Mouse (Mus musculus) cerebellum, postnatal 10 days (tissue): ENCODE data around the gene G6pc.
"Not testable (repeated sequence)": the region's sequence is repeated elsewhere in the genome, so short reads cannot be mapped to it uniquely, and the experiment has no call there.

Source experiments
- DNase-seq, 2 experiments: peaks; one replicate each; pipeline ENCODE4 v3.0.0; 2021; ENCODE audit warnings: mixed read lengths in 2 of 2

G6pc gene

DNA sequence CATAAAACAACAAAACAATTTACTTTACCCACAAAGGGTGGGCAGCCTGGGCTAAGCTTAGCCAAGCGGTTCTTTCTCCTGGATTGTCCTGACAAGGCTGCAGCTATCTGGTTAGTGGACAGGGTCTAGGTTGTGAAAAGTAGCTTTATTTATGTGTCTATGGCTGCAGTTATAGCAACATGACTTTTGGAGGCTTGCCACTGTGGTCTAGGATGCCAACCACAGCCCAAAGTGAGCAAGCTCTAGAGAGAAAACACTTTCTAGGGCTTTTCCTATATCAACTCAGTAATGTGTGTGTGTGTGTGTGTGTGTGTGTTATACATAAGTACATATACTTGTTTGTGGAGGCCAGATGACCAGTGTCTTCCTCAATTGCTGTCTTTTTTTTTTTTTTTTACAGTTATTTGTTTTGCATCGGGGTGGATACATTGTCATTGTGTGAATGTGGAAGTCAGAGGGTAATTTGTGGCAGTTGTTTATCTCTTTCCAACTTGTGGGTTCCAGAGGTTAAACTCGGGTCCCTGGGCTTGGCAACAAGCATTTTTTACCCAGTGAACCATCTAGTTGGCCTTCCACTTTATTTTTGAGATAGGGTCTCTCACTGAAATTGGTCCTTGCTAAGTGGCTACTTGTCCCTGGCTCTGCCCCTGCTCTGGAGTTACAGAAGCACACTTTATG is 9.7 kb upstream of the G6pc start:
- no peak for DNase-seq

DNA sequence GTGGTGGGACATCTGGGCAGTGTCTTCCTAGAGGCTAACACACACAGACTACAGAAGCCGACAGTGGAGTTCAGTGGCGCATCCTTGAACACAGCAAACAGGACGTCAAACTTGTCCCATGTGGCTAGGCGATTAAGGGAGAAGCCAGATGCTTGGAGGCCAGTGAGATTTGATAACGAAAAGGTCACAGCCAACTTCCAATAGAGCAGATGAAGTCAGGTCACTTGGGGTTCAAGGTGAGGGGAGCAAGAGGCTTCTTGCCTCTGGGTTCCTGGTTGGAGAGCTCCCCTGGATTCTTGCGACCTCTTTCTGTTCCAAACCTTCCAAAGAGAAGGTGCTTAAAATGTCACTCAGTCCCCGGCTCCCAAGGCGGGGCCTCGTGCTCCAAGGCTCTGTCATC is 7.6 kb upstream of the G6pc start:
- DNase-seq: no peak

DNA sequence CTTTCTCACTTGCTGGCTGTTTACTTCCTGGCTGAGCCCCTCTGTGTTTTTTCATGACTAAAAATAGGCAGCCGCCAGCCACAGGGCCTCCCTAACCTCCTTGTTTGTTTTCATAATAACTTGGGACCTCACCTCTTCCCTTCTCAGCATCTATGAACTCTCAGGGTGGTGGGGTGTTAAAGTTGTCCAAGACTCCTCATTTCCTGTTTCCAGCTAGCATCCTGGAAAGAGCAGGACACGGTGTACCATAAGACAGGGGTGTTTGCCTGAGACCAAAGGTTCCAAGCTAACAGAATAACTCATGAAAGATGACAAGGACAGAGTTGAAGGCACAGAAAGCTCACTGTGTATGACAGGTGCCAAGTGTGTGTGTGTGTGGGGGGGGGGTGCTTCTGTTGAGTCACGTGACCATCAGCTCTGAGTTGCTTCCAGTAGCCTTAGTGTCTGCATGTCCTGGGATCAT is 6.7 kb upstream of the G6pc start:
- DNase-seq: no peak

DNA sequence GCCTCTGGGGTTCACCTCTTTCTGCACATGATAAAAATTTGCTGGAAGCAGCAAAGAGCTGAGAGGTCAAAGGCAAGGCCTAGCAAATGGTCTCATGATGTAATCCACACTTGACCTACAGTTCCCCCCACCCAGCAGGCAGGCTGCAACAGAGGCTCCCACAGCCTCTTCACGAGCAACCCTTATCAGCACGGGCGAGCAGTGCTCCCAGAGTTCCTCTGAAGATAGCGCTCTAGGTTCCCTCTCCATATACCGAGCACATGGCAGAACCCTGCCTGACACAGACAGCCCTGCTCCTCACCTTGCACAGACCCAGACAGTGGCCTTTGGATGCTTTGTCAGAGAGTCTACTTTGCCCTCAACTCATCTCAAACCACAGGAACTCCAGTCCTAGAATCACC is 2.8 kb upstream of the G6pc start:
- DNase-seq: no peak

DNA sequence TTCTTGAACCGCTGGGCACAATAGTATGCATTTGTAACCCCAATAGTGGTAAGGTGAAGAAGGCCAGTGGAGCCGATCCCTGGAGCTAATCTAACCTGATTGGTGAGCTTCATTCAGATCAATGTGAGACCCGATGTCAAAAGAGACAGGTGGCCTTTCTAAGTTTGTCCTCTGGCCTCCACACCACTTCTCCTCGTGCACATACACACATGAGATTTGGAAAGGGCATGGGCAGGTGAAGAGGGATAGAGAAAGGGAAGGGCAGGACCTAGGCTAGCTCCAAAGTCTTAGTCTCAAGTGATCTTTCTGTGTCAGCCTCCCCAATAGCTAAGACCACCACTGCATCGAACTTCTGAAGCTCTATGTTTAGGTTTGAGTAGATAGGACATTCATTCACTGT is 2.8 kb downstream of the G6pc start:
- DNase-seq: no peak

DNA sequence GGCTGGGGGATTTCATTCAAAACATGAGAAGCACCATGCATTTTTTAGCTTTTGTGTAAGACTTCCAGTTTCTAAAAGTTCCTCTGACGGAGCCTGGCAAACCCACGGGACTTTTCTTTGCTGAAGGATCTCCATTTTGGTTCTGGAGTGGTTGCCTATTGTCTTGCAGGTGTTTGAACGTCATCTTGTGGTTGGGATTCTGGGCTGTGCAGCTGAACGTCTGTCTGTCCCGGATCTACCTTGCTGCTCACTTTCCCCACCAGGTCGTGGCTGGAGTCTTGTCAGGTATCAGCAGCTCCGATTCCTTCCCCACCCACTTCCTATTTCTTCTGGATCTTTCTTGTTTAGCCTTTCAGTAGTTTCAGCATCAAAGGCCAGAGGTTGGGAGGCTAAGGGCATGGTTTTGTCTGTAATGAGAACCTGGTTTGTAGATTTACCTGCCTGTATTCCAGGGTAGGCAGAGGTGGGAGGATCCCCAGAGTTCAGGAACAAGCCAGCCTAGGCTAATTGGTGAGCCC is 7.1 kb downstream of the G6pc start:
- DNase-seq: no peak

DNA sequence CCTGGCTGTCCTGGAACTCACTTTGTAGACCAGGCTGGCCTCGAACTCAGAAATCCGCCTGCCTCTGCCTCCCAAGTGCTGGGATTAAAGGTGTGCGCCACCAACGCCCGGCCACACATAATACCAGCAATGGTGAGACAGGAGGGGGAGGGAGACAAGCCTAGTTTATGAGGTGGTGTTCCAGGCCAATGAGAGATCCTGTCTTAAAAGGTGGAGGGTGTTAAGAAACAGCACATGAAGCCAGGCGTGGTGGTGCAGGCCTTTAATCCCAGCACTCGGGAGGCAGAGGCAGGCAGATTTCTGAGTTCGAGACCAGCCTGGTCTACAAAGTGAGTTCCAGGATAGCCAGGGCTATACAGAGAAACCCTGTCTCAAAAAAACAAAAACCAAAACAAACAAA is 10.8 kb downstream of the G6pc start:
- not testable (repeated sequence) for DNase-seq

DNA sequence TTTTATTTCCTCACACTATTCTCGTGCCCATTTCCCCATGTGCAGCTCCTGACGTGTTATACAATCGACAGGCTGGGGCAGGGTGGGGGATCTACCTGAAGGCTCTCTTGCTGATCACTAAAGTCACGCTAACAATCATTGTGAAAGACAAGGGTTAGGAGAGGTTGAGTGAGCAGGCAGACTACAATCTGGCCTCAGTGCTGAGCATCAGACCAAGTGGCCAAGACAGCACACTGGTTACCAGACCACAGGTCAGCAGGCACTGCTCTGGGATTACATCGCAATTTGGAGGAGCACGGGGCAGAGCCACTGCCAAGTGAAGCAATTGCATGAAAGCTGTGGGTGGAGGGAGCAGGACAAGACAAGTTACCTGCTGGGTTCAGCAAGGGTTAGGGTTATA is 11.6 kb downstream of the G6pc start:
- no peak for DNase-seq

DNA sequence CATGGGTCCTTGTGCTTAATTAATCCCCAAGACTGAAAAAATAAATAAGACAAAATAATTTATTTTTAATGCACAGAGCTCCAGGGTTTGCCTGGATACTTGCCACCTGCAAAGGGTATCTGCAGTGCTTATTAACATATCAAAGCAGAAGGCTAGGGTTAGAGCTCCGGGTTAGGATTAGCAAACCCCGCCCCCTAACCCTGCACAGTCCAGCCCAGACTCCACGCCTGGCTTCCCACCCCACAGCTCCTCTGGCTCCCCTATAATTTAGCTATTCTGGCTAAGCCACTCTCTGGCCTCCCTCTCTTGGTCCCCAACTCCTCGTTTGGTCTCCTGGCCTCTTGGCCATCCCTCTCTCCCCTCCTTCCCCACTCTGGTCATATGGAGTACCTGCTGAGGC is 14.5 kb downstream of the G6pc start:
- DNase-seq: no peak

DNA sequence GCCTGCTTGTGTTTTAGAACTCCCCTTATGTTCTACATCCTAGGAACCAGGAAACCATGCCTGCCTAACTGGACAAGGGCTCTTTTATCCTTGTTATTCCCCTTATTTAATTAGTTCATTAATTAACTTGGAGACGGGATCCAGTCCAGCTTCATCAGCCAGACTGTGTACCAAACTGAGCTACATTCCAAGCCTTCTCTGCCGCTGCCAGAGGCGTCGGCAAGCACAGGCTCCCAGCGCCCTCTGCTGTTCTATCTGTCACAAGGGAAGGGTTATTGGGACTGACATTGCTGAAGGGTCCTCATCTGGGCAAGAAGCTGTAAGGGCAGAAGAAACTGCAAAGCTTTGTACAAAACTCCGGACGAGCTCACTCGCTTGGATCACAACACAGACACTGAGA is 27.7 kb downstream of the G6pc start:
- peak; percentile 90 to 91 for DNase-seq

DNA sequence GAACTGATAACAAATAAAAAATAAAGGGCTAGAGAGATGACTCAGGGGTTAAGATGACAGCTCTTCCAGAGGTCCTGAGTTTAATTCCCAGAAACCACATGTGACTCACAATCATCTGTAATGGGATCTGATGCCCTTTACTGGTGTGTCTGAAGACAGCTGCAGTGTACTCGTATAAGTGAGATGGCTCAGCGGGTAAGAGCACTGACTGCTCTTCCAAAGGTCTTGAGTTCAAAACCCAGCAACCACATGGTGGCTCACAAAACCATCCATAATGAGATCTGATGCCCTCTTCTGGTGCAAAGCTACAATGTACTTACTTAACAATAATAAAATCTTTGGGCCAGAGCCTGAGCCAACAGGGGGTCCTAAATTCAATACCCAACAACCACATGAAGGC is 47.9 kb downstream of the G6pc start:
- DNase-seq: no peak

DNA sequence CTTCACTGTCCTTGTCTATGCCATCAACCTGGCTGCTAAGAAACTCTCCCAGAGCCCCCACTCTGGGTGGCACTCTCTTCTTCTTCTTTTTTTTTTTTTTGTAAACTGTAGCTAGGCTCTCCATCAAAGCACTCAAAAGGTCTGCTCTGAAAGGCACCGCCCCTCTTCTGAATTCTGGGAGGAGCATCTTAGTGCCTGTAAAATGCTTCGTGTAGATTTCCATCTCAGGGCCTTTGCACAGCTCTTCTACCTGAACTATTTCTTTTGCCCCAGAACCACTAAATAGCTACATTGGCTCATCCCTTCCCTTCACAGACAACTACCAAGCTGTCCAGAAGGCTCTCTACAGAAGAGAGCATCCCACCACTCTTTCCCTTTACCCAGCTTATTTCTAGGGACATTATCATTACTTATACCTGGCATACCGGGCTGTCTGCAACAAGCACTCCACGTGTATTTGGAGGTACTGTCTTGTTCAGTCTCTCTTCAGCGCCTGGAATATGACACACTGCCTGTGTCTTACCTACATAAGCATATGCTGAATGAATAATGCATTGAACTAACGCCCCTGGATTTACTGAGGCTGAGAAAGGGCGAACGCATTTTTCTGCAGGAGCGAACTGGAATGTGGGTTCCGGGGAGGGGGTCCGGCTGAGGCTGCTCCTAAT is 49.2 kb downstream of the G6pc start:
- DNase-seq: no peak

DNA sequence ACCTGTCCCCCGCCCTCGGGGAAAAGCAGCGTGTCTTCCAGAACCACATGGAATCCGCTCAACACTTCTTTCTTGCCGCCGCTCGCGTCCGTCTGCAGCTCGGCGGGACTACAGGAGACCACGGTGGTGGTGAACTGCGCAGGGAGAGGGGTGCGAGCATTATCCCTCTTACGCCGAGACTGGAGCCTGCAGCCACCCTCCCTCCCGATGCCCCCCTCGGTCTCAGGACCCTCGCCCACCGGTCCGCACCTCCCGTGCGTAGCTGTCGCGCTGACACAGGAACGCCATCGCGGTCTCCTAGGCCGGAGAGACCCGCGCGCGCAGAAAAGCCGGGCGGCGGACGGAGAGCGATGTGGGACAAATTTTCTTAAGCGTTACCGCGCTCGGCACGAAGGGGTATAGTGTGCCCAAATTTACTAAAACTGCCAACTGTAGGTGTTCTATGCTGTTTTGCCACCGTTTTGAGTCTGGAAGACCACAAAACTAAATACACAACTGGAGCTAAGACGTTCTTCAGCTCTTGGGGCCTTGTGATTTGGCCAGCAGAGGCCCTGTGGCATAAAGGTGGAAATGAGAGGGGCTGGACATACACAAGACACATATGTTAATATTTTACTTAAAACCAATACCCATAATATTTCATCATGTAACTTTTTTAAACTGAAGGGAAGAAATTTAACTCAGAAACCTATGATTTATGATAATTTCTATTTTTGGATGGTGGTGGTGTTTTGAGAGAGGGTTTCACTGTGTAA is 49.9 kb downstream of the G6pc start, which contains the start of gene Aarsd1:
Gene Aarsd1, minus strand, starts transcription at position 515 of the 755 bp plus-strand sequence.
- peak; percentile 95 to 97 for DNase-seq

DNA sequence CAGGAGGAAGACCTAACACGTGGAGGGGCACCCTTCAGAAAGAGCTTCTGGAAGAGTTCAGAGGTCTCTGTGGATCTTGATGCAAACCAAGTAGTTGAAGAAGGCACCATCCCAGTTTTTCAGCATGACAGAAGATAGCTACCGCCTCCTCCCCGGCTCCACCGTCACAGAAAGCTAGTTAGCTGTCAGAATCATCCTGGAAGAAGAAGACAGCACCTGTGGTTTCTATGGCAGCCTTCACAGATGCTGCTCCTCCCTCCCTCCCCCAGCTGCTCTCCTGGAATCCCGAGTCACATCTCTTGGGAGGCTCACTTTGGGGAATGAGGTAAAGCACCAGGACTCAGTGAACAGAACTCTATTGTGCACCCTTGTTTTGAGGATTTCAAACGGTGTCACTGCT is 51.6 kb downstream of the G6pc start:
- no peak for DNase-seq

DNA sequence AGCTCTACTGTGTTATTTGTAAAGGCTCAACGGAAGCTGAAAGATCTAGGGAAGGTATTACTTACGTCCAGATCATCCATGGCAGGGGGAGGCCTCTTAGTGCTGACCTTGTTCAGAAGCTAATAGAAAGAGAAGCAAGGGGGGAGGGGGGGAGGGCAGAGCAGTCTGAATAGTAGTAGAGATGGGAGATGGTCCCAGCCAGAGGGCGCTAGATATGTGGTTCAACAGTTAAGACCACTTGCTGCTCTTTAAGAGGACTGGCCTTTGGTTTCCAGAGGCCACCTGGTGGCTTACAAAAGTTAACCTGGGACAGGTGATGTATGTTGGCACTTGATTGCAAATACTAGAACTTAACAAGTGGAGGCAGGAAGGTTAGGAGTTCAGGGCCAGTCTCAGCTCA is 52.2 kb downstream of the G6pc start:
- peak in 1 of 2 experiments; percentile 36 for DNase-seq

DNA sequence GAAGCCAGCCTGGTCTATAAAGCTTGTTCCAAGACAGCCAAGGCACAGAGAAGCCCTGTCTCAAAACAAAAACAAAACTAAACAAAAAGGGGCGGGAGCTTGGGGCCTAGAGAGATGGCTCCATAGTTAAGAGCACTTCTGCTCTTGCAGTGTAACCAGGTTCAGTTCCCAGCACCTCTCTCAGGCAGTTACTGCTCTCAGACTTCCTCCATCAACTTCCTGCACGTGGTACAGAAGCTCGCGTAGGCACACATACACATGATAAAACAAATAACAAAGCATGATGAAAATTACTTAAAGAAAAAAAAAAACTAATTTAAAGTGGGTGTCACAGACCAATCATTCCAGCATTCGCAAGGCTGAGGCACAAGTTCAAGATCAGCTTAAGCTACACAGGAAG is 52.8 kb downstream of the G6pc start:
- no peak for DNase-seq

DNA sequence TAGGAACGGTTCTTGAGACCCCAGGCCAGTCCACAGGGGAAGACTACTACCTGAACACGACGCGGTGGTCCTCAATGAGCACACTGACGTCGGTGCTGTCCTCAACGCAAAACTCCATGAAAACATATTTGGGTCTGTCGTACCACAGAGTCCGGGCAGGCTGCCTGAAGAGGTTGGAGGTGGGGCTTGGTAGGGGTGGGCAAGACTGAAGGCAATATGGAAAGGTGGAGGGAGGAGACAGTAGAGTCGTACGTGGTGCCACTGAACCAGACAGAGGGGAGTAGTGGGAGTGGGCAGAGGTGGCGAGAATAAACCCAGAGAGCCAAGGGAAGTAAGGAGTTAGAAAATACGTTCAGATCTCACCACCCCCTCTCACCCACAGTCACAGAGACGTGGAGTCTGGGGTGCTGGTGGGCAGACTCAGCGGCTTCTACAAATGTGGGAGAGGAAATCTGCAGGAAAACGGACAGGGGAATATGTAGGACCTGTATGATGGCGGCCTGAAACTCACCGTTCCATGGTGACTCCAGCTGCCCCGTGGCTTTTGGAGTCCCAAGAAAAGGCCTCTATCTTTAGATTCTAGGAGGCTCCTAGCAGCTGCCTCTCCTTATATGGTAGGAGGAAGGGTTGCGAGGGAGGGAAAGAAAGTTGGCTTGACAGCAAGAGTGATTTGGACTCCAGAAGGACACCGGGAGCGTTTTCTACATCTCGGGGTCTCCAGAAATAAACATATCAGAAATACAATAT is 56.9 kb downstream of the G6pc start, which contains the start of gene Gm27029:
Gene Gm27029, minus strand, starts transcription at position 692 of the 747 bp plus-strand sequence.
- DNase-seq: peak; percentile 59 to 66

DNA sequence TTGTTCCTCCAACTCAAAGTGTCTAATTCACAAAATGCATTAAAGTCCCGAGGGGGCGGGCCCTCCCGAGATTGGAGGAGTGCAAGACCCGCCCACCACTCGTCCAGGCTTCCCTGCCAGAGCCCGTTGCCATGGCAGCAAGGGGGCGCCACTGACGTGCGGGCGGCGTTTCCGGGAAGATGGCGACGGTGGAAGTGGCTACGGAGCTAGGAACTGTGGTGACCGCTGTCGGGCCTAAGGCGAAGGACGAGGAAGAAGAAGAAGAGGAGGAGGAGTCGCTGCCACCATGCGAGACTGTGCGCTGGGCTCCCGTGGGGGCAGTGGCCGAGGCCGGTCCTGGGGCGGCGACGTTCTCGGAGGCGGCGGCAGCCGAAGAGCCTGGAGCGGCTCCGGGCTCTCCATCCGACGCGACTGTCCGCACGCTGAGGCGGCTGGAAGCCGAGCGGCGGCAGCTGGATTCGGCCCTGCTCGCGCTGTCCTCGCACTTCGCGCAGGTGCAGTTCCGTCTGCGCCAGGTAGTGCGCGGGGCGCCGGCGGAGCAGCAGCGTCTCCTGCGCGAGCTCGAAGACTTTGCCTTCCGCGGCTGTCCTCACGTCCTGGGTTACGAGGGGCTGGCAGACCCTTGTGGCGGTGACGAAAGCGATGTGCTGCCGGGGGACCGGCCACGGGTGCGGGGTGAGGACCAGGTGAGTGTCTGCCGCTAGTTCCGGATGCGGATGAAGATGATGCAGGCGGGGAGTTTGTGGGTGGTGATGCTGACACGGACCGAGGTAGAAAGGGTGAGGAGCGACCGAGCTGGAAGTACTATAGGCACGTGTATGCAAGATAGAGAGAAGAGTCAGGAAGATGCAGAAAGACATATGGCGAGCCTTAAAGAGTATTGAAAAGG is 57.8 kb downstream of the G6pc start, which contains the start of the genes Rundc1 and Ptges3l:
Gene Rundc1, plus strand, starts transcription at position 161 of the 889 bp plus-strand sequence.
Gene Ptges3l, minus strand, starts transcription at position 409 of the 889 bp plus-strand sequence.
- DNase-seq: peak; percentile 100

DNA sequence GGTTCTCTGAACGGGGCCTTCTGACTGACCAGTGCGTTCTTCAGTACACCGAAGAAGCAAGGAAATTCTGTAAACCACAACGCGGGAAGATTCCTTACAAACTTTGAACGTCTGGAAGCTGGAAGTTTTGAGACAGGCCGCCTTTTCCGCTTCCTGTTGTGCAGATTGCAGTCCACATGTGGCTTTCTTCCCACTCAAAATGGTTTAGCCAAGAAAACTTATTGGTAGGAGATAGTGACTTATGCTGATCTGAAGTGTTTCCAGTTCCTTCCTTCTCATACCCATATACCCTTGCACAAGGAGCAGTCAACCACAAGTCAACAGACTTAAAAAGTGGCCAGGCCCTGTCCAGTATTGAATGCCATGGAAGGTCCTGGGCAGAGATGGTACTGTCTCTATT is 58.8 kb downstream of the G6pc start:
- no peak for DNase-seq
